Mouse (Mus musculus): ENCODE data around the gene Gm10031. TPM values are rescaled to one million over a fixed set of nuclear protein-coding genes. Genes with fewer than 3 reads are reported as not detected.

The Gm10031 gene
- 5.3 TPM for polyA plus RNA-seq (2014; fragmentation: Illumina TruSeq; extraction: RNeasy Lipid Tissue Mini Kit (QIAGEN cat#74804); ENCODE audit: low read depth, low replicate concordance)

GRCm38 (mm10) chr1:156523842-156524241 lies at the start of gene Gm10031:
Gene Gm10031 (plus strand): TSS chr1:156524012.

DNA sequence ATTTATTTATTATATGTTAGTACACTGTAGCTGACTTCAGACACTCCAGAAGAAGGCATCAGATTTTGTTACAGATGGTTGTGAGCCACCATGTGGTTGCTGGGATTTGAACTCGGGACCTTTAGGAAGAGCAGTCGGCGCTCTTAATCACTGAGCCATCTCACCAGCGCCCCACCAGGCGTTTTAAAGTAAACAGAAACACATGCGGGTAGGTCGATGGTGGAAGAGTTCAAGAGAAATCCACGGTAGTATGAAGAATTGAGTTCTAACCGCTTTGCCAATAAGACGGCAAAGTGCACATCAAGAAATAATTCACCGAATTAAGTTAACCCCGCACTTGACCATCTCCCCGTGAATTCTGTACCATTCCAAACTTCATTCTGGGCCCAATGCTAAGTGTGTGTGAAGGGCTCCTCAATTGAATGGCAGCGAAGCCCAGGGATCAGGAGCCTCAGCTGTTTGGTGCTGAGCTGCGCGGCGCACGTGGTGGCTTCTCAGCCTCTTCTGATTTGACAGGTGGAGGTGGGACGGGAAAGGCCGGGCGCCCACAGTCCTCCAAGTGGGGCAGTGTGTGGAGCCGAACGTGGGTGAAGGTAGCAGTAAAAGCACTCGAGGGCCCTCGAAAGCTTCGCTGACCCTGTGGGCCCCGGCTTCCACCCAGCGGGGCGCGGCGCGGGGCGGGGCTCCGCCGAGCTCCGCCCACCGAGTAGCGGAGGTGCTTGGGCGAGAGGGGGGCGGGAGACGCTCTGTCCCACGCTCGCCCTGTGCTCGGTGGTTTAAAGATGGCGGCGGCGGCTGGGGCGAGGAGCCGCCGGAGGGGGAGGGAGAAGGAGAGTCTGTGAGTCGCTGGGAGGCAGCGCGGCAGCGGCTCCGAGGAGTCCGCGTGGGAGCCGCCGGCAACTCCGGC lies 34.5 kb downstream of the Gm10031 start, which contains the start of gene Abl2:
TSS of gene Abl2 (plus strand) at position 763 of the 907 bp plus-strand sequence.

Other genes with a start within 250 kb of the Gm10031 start
- gene Tdrd5, start 220.3 kb upstream of the Gm10031 start, polyA plus RNA-seq (2014; fragmentation: Illumina TruSeq; extraction: RNeasy Lipid Tissue Mini Kit (QIAGEN cat#74804); ENCODE audit: low read depth, low replicate concordance): 5.1 TPM
- gene Nphs2, start 213.3 kb upstream of the Gm10031 start, polyA plus RNA-seq (2014; fragmentation: Illumina TruSeq; extraction: RNeasy Lipid Tissue Mini Kit (QIAGEN cat#74804); ENCODE audit: low read depth, low replicate concordance): 166 TPM
- gene Gm2000, start 158.0 kb upstream of the Gm10031 start, polyA plus RNA-seq (2014; fragmentation: Illumina TruSeq; extraction: RNeasy Lipid Tissue Mini Kit (QIAGEN cat#74804); ENCODE audit: low read depth, low replicate concordance): 6.9 TPM
- gene Axdnd1, start 102.9 kb upstream of the Gm10031 start, polyA plus RNA-seq (2014; fragmentation: Illumina TruSeq; extraction: RNeasy Lipid Tissue Mini Kit (QIAGEN cat#74804); ENCODE audit: low read depth, low replicate concordance): 0.36 TPM
- 23.7 TPM for gene Soat1, start 49.7 kb upstream of the Gm10031 start, polyA plus RNA-seq (2014; fragmentation: Illumina TruSeq; extraction: RNeasy Lipid Tissue Mini Kit (QIAGEN cat#74804); ENCODE audit: low read depth, low replicate concordance)
- 7.6 TPM for gene Abl2, start 34.8 kb downstream of the Gm10031 start, polyA plus RNA-seq (2014; fragmentation: Illumina TruSeq; extraction: RNeasy Lipid Tissue Mini Kit (QIAGEN cat#74804); ENCODE audit: low read depth, low replicate concordance)
- gene Tor3a, start 150.3 kb downstream of the Gm10031 start, polyA plus RNA-seq (2014; fragmentation: Illumina TruSeq; extraction: RNeasy Lipid Tissue Mini Kit (QIAGEN cat#74804); ENCODE audit: low read depth, low replicate concordance): 9.9 TPM
- gene Fam20b, start 195.1 kb downstream of the Gm10031 start, polyA plus RNA-seq (2014; fragmentation: Illumina TruSeq; extraction: RNeasy Lipid Tissue Mini Kit (QIAGEN cat#74804); ENCODE audit: low read depth, low replicate concordance): 116 TPM